Mouse (Mus musculus) retina, postnatal 1 day (tissue): ENCODE results near the gene Vps35l.

Experiments
- DNase-seq: peaks from one replicate; pipeline ENCODE4 v3.0.0-alpha.2; 2012

Vps35l gene

DNA sequence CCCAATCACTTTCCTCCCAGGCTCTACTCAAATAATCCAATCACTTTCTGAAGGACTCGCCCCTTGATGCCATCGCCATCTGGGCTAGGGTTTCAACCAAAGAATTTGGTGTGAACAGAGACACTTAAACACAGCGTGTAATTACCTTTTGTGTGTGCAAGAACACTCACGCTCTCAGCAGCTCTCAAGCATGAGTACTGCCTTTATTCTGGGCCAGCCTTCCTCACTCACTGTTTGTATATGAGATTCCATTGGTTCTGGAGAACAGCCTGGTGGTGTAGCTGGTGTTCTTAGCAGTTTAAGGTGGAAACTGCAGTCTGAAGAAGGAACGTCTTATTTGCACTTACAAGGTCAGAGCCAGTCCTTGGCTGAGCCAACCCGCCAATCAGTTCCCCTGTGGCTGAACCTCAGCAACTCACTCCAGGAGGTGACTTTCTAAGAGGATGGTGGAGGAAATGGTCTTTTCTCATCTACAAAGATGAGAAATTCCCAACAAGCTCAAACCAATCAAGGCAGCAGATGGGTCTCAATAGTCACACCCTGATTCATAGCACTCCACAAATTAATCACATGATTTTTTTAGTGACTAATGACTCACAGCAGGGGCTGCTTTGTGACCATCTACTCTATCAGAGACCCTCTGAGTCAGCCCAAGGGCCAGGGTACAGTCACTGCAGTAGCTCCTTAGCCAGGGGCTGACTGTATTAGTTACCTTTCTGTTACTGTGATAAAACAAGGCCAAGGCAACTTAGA is 147.5 kb downstream of the Vps35l start:
- no peak for DNase-seq

DNA sequence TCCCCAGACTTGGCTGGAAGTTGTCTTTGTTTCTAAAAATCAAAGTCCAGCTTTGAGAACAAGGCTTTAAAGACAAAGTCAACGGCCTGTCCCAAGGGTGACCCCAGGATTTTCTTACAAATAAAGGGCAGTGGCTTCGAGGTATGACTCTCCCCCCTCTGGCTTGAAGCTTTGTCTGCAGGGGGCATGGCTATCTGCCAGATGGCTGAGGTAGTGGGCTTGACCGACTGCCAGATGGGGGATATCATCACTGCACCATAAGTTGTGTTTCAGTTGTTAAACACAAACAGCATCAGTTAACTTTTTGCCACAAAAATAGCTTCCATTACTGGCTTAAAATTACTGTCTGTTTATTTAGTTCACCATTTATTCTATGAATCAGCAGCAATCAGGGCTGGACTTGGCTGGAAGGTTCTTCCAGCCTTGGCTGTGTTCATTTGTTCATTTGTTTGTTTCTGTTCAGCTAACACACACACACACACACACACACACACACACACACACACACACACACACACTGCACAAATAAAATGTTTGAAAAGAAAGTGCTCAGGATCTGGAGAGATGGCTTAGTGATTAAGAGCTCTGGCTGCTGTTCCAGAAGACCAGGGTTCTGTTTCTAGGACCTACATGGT is 149.1 kb downstream of the Vps35l start:
- DNase-seq, result peak; percentile 45
